Mouse (Mus musculus) cerebellum, adult 2 months (tissue): Measurements from ENCODE around the gene Pithd1.

ENCODE experiments used
- CTCF ChIP-seq: fragments of 200-500 bp; IDR thresholded peaks from 2 replicates; pipeline ENCODE4 v1.5.1; 2011; ENCODE audit warnings: low read depth, mild to moderate bottlenecking, control low read depth, low read length, moderate library complexity, borderline replicate concordance; ENCODE audit not compliant: insufficient read depth
- POLR2A ChIP-seq: fragments of 200-500 bp; IDR thresholded peaks from 2 replicates; pipeline ENCODE4 v1.6.1; 2011; ENCODE audit warnings: low read length, control low read depth, borderline replicate concordance; ENCODE audit not compliant: insufficient read depth

DNA sequence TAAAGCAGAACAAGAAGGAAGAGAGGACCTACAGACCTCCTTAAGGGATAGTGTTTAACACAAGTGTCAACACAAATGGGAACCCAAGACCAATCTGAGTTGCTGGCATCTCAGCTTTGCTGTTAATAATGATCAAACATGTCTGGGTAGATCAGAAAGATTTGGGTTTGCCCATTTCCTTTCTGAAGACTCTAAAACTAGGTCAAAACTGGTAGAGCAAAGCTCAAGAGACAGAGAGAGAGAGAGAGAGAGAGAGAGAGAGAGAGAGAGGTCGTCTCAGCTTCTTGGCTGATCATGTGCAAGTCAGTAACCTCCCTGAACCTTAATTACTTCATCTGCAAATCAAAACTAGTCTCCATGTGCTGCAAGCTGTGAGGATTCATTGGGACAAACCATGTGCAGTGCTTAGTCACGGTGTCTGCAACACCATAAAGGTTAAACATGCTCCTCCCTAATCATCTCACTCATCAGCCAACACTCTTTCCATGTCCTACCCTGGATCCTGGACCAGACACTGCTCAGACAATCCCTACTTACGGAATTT lies 29.1 kb upstream of the Pithd1 start:
- TF ChIP-seq POLR2A, result no peak
- TF ChIP-seq CTCF, result no peak
